Mouse (Mus musculus) MEL (cell line): ENCODE results near the gene Satl1.

Source experiments
- CTCF ChIP-seq, 3 experiments: IDR thresholded peaks in 2 of 3; conservative IDR thresholded peaks in 1 of 3; 2 replicates each; pipeline ENCODE4 v1.5.1; 2011 to 2012; ENCODE audit warnings: low read length in 3 of 3, low read depth in 2 of 3, mild to moderate bottlenecking in 2 of 3, improper control_type of control experiment in 1 of 3, inconsistent platforms in 1 of 3, mixed read lengths in 1 of 3, moderate library complexity in 1 of 3; ENCODE audit not compliant: control insufficient read depth in 1 of 3, insufficient read depth in 1 of 3, poor library complexity in 1 of 3, severe bottlenecking in 1 of 3
- E2F4 ChIP-seq: IDR thresholded peaks from 2 replicates; pipeline ENCODE4 v1.6.1; 2011; ENCODE audit warnings: low read depth, low read length, improper control_type of control experiment, borderline replicate concordance
- POLR2A ChIP-seq, 2 experiments: IDR thresholded peaks; 2 replicates each; pipeline ENCODE4 v1.6.1; 2011 to 2012; ENCODE audit warnings: low read length in 2 of 2, mild to moderate bottlenecking in 2 of 2, control low read depth in 1 of 2, improper control_type of control experiment in 1 of 2, low read depth in 1 of 2, moderate library complexity in 1 of 2; ENCODE audit not compliant: control insufficient read depth in 1 of 2, insufficient read depth in 1 of 2, poor library complexity in 1 of 2

GRCm38 (mm10) chrX:112347467-112348394, 58.8 kb downstream of the Satl1 start:
- TF ChIP-seq CTCF (IDR thresholded peaks at IDR 0.05 in 2 of 3, conservative IDR thresholded peaks at IDR 0.05 in 1 of 3; ENCODE audit: control insufficient read depth in 1 of 3, insufficient read depth in 1 of 3, low read depth in 2 of 3, low read length in 3 of 3, poor library complexity in 1 of 3, severe bottlenecking in 1 of 3): peak in 1 of 3 experiments; percentile 52; a peak in 2 of 6 replicates
- no peak for TF ChIP-seq E2F4
- TF ChIP-seq POLR2A (IDR thresholded peaks at IDR 0.05; ENCODE audit: control insufficient read depth in 1 of 2, insufficient read depth in 1 of 2, low read depth in 1 of 2, low read length in 2 of 2, poor library complexity in 1 of 2): no peak
